Mouse (Mus musculus) monocyte, adult 5-6 weeks (primary cell): ENCODE results near the gene 2300009A05Rik. TPM values are rescaled to one million over a fixed set of nuclear protein-coding genes. Genes with fewer than 3 reads are reported as not detected.

ENCODE experiments used
- ATAC-seq: fragments of 153-309, 156-312 bp; replicated peaks from 2 replicates; pipeline ENCODE4 v1.8.0; 2017; ENCODE audit warnings: mild to moderate bottlenecking; ENCODE audit not compliant: low TSS enrichment, insufficient number of reproducible peaks, severe bottlenecking, poor library complexity, low FRiP score
- total RNA-seq: library from RNA; stranded (forward); fragments of 200-1000, 200-491, 200-594 nt; gene quantifications from 3 replicates; pipeline ENCODE4 v1.2.3, GENCODE M21; 2017

2300009A05Rik gene
- 6.8 to 18.2 TPM (median 7.0 TPM) in 3 replicates for total RNA-seq

- ATAC-seq, result peak; percentile 92
Observed at GRCm38 (mm10) chr9:63398611-63399462, at the start of gene 2300009A05Rik. TSS of gene 2300009A05Rik (minus strand) at chr9:63399246.

- no peak for ATAC-seq
Observed at GRCm38 (mm10) chr9:63443695-63444094, 44.6 kb upstream of the 2300009A05Rik start.

GRCm38 (mm10) chr9:63430652-63431051 lies 31.6 kb upstream of the 2300009A05Rik start:
- ATAC-seq, result no peak

- no peak for ATAC-seq
Observed at GRCm38 (mm10) chr9:63421096-63421736, 22.2 kb upstream of the 2300009A05Rik start.

GRCm38 (mm10) chr9:63420396-63420795 lies 21.4 kb upstream of the 2300009A05Rik start:
- ATAC-seq, result no peak

GRCm38 (mm10) chr9:63400176-63400575 lies 1.1 kb upstream of the 2300009A05Rik start:
- no peak for ATAC-seq

- peak; percentile 62 for ATAC-seq
Observed at GRCm38 (mm10) chr9:63399463-63399815, 393 bp upstream of the 2300009A05Rik start.

- no peak for ATAC-seq
Observed at GRCm38 (mm10) chr9:63395612-63396011, 3.4 kb downstream of the 2300009A05Rik start.

- ATAC-seq, result no peak
Observed at GRCm38 (mm10) chr9:63391307-63391706, 7.7 kb downstream of the 2300009A05Rik start.

GRCm38 (mm10) chr9:63382761-63383160 lies 16.3 kb downstream of the 2300009A05Rik start:
- ATAC-seq, result no peak

- ATAC-seq, result no peak
Observed at GRCm38 (mm10) chr9:63380326-63380725, 18.7 kb downstream of the 2300009A05Rik start.

GRCm38 (mm10) chr9:63378174-63378573 lies 20.9 kb downstream of the 2300009A05Rik start:
- ATAC-seq, result no peak

GRCm38 (mm10) chr9:63377270-63378142 lies 21.5 kb downstream of the 2300009A05Rik start, which contains the start of gene Map2k5:
TSS of gene Map2k5 (minus strand) at chr9:63377902.
- peak; percentile 98 for ATAC-seq

GRCm38 (mm10) chr9:63373315-63373714 lies 25.7 kb downstream of the 2300009A05Rik start:
- no peak for ATAC-seq

- no peak for ATAC-seq
Observed at GRCm38 (mm10) chr9:63372541-63372940, 26.5 kb downstream of the 2300009A05Rik start.

GRCm38 (mm10) chr9:63360410-63360809 lies 38.6 kb downstream of the 2300009A05Rik start:
- no peak for ATAC-seq

GRCm38 (mm10) chr9:63359016-63359415 lies 40.0 kb downstream of the 2300009A05Rik start:
- no peak for ATAC-seq

- ATAC-seq, result no peak
Observed at GRCm38 (mm10) chr9:63356721-63357120, 42.3 kb downstream of the 2300009A05Rik start.

- ATAC-seq, result no peak
Observed at GRCm38 (mm10) chr9:63356278-63356677, 42.8 kb downstream of the 2300009A05Rik start.
